Mouse (Mus musculus) midbrain, embryonic 11.5 days (tissue): Measurements from ENCODE around the gene Ctnnd2. TPM values are rescaled to one million over a fixed set of nuclear protein-coding genes. Genes with fewer than 3 reads are reported as not detected.

Experiments used
- ATAC-seq: fragments of 200-750 bp; cut with Nextera tagmentation; 2 replicates; pipeline ENCODE4 v1.8.0; 2017; ENCODE audit warnings: moderate TSS enrichment, moderate library complexity; ENCODE audit not compliant: low FRiP score
- DNase-seq: peaks from one replicate; pipeline ENCODE4 v3.0.0; 2015; ENCODE audit warnings: low spot score; ENCODE audit errors: missing footprints
- H3K27ac ChIP-seq: fragments of 300-500 bp; sonication (generic); 2 replicates; pipeline ENCODE4 v1.5.1; 2014; ENCODE audit warnings: low read depth, low read length
- H3K27me3 ChIP-seq: fragments of 300-500 bp; sonication (generic); 2 replicates; pipeline ENCODE4 v1.6.1; 2014; ENCODE audit warnings: mild to moderate bottlenecking, low read length, moderate library complexity, mixed read lengths; ENCODE audit not compliant: control insufficient read depth, insufficient read depth
- H3K36me3 ChIP-seq: fragments of 300-500 bp; sonication (generic); 2 replicates; pipeline ENCODE4 v1.6.1; 2014; ENCODE audit warnings: mild to moderate bottlenecking, low read length, moderate library complexity, mixed read lengths; ENCODE audit not compliant: control insufficient read depth, insufficient read depth
- H3K4me1 ChIP-seq: fragments of 300-500 bp; sonication (generic); 2 replicates; pipeline ENCODE4 v1.6.1; 2014; ENCODE audit warnings: low read length; ENCODE audit not compliant: control insufficient read depth, insufficient read depth
- H3K4me2 ChIP-seq: fragments of 300-500 bp; sonication (generic); 2 replicates; pipeline ENCODE4 v1.6.1; 2014; ENCODE audit warnings: mild to moderate bottlenecking, moderate library complexity
- H3K4me3 ChIP-seq: fragments of 300-500 bp; sonication (generic); 2 replicates; pipeline ENCODE4 v1.5.1; 2014; ENCODE audit warnings: low read depth, low read length
- H3K9ac ChIP-seq: fragments of 300-500 bp; sonication (generic); 2 replicates; pipeline ENCODE4 v1.6.1; 2014; ENCODE audit warnings: low read length
- H3K9me3 ChIP-seq: fragments of 300-500 bp; sonication (generic); 2 replicates; pipeline ENCODE4 v1.6.1; 2016; ENCODE audit warnings: low read length; ENCODE audit not compliant: control insufficient read depth
- WGBS: fragments of 180-500 bp; shearing (Covaris S2); extraction: QIAGEN DNeasy Blood & Tissue Kit; methylation state at CpG from one replicate; pipeline ENCODE4 v1.1.7; 2014; 5-methylcytosine and 5-hydroxymethylcytosine counted together
- polyA plus RNA-seq: library from polyadenylated mRNA; unstranded; fragments of >200 nt; fragmentation: Nextera tagmentation; extraction: Ambion mirVana; gene quantifications from 2 replicates; pipeline ENCODE4 v1.2.1, GENCODE M21; 2014

Gene Ctnnd2
- polyA plus RNA-seq, 1 experiment from 2014 or later = 19.7 TPM

DNA sequence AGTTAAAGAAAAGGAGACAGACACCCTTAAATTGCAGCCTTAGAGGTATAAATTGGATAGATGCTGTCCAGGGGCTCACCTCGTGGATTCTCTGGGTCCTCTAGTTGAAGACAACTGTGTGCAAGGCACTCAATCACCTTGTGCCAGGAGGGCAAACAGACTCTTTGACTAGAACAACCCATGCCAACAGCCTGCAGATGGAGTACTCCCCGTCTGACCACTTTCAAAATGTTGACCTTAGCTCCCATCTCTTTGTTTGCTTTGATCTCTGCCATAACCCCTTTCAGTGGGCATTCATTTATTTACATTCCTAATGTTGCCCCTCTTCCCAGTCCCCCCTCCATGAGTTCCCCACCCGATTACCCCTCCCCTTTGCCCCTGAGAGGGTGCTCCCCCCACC is 891.3 kb downstream of the Ctnnd2 start:
- H3K4me2 ChIP-seq = no peak overlapping the region
- H3K27me3 ChIP-seq = no peaks in the 10 kb centered on the region
- no peaks in the 10 kb centered on the region for H3K36me3 ChIP-seq
- H3K4me3 ChIP-seq = no peak overlapping the region
- no peak overlapping the region for H3K9ac ChIP-seq
- WGBS = 58% methylated on average over 3 of the region's 3 CpGs
- no peak for DNase-seq
- no peaks in the 10 kb centered on the region for H3K9me3 ChIP-seq
- no peak overlapping the region for H3K27ac ChIP-seq
- no peaks in the 10 kb centered on the region for H3K4me1 ChIP-seq
- ATAC-seq = no peak

GRCm38 (mm10) chr15:31068127-31068526 is 895.7 kb downstream of the Ctnnd2 start:
- WGBS = 84% methylated on average over 2 of the region's 2 CpGs
- DNase-seq (no peak), ATAC-seq (no peak)
- no peak overlapping the region for H3K27ac ChIP-seq
- H3K27me3 ChIP-seq = no peaks in the 10 kb centered on the region
- H3K9ac ChIP-seq = no peak overlapping the region
- H3K4me2 ChIP-seq = no peak overlapping the region
- no peaks in the 10 kb centered on the region for H3K36me3 ChIP-seq
- no peaks in the 10 kb centered on the region for H3K9me3 ChIP-seq
- H3K4me1 ChIP-seq = no peaks in the 10 kb centered on the region
- H3K4me3 ChIP-seq = no peak overlapping the region

DNA sequence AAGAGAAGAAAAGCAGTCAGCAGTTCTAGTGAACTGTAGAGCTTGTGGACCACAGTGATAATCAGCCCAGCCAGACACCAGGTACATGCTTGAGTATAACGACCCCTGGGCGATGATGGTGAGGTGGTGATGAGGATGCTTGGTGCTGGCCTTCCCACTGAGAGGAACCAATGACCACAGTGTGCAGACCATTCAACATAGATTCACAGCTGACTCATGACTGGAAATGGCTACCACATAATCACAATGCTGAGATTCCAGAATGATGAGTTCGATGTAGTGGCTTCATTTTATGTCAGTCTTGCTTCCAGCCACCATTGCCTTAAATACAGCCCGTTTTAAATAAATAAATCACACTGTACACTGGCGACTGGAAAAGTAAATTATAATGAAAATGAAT is 897.9 kb downstream of the Ctnnd2 start:
- H3K4me3 ChIP-seq = no peak overlapping the region
- ATAC-seq (no peak), DNase-seq (no peak)
- H3K9ac ChIP-seq = no peak overlapping the region
- H3K36me3 ChIP-seq = no peaks in the 10 kb centered on the region
- H3K27ac ChIP-seq = no peak overlapping the region
- no peaks in the 10 kb centered on the region for H3K9me3 ChIP-seq
- H3K4me2 ChIP-seq = no peak overlapping the region
- 90% methylated on average over 5 of the region's 5 CpGs for WGBS
- H3K4me1 ChIP-seq = no peaks in the 10 kb centered on the region
- no peaks in the 10 kb centered on the region for H3K27me3 ChIP-seq
